Mouse (Mus musculus): Measurements from ENCODE around the gene Fabp1. TPM values are rescaled to one million over a fixed set of nuclear protein-coding genes. Genes with fewer than 3 reads are reported as not detected.

Gene Fabp1
- total RNA-seq, 1 experiment from 2014 or later = not detected

DNA sequence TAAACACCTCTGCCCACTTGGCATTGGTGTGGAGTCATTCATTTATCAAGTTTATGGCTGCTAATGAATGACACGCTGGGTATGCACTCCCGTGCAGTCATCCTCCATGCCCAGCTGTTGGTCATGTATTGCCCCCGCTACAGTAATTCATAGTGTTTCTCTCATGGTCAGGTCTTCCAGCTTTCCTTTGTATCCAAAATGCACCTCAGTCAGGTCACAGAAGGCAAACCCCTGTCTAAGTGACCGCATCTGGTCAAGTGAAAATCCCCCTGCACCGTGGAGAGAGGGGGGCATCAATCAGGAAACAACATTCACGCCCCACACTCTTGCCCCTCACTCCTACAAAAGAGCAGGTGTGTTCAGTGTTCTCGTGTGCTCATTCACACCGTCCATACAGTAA lies 4.5 kb downstream of the Fabp1 start:
- ATAC-seq (ENCODE audit: extremely low read depth, insufficient number of reproducible peaks, low FRiP score, poor library complexity, severe bottlenecking) = no peak

DNA sequence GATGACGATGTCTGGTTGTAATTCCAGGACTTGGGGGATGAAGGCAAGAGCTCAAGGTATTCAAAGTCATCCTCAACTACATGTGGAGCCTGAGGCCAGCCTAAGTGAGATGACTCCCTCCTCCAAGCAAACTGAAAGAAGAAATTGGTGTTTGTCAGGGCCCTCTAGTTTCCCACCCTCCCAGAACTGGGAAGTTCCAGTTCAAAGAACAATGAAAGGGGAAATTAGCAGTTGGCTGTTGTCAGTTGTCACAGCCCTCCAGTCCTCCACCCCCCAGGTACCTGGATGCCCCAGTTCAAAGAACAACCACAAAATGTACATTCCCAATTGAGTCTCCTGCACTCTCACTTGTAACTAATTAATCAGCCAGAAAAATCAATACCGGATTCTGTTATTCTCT lies 9.1 kb downstream of the Fabp1 start:
- no peak for ATAC-seq (ENCODE audit: extremely low read depth, insufficient number of reproducible peaks, low FRiP score, poor library complexity, severe bottlenecking)

DNA sequence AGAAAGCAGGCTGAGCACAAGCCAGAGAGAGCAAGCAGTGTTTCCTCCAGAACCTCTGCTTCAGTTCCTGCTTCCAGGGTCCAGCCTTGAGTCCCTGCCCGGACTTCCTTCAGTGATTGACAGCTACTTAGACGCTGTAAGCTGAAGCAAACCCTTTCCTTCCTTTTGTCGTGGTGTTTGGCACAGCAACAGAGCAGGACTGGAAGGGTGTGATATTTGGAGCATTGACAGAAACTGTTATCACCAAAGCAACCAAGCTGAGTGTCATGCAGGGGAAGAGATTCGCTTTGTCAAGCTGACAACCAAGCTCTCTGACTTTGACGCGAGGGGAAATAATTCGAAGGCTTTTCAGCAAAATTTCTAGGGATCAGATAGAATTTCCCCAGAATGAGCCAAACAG lies 12.3 kb downstream of the Fabp1 start:
- no peak for ATAC-seq (ENCODE audit: extremely low read depth, insufficient number of reproducible peaks, low FRiP score, poor library complexity, severe bottlenecking)

DNA sequence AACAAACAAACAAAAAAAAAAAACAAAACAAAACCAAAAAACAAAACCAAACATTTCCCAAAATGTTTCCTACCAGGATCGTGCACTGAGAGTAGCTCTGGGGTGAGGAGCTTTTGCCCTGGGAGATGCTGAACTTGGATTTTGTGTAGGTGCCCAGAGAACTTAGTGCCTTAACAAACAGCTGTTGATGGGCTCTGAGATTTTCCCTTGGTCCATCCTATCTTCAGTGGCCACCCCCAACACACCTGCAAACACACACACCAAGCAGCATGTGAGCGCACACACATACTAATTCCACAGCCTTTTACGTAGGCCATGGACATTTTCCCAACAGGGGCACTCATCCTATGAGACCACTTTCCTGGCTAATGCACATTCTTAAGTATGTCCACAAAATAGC lies 12.8 kb downstream of the Fabp1 start:
- ATAC-seq (ENCODE audit: extremely low read depth, insufficient number of reproducible peaks, low FRiP score, poor library complexity, severe bottlenecking) = no peak

DNA sequence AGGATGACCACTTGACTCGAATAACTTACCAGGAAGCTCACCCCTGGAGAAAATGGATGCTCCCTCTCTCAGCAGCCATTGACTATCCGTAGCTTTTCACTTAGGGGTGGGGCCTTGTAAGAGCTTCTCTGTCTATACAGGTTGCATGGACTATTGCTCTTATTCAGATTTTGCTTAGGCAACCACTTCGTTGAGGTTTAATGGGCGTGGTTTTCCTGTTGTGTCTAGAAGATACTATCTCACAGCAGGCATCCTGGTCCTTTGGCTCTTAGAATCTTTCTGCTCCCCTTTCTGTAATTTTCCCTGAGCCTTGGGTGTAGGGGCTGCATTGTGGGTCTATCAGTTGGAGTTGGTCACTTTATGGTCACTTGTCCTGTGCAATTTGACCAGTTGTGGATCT lies 21.9 kb downstream of the Fabp1 start:
- no peak for ATAC-seq (ENCODE audit: extremely low read depth, insufficient number of reproducible peaks, low FRiP score, poor library complexity, severe bottlenecking)

DNA sequence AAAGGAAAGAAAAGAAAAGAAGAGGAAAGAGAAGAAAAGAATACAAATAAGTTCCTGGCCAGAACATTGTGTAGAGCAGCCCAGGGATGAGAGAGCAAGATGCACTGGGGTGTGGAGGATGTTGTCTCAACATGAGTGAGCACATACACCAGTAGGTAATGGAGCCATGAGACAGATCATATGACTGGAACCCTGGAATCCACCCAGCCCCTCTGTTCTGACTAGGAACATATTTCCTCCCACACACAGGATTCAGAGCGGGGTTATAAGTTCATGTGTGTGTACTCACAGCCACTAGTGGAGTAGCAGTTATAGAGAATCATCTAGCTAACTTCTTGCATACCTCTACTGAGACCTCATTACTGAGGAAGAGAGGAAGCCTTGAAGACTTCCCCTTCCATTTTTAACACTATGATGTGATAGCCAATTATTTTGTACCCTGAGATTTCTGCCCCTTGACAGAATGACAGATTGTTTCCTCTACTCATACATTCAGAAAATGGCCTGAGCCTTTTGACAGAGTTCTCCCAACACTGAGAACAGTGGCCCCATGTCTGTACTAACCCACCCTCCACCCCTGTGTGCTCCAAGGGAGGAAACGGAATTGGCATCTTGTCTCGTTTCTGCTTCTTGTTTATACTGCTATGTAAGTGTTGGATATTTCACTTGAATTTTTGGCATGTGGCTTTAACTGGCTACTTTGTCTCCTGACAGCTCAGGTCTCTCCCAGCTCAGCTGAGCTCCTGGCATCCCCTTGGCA lies 24.7 kb downstream of the Fabp1 start:
- ATAC-seq (ENCODE audit: extremely low read depth, insufficient number of reproducible peaks, low FRiP score, poor library complexity, severe bottlenecking) = no peak

DNA sequence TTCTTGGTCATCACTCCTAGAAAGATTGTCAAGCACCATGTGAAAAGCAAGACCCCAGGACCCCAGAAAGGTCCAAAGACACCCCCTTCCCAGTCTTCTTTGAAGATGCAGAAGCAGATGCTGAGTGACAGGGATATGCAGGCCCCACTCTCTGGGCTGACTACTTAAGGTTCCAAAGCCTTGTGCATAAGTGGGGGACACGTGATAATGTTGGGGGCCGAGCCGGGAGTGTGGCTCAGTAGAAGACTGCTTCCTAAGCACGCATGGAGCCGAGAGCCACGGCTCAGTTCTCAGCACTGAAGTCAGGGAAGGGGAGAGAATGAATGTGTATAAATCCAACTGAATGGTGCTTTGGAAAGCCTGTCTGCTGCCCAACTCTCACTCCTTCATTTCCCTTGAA lies 26.9 kb downstream of the Fabp1 start:
- no peak for ATAC-seq (ENCODE audit: extremely low read depth, insufficient number of reproducible peaks, low FRiP score, poor library complexity, severe bottlenecking)

DNA sequence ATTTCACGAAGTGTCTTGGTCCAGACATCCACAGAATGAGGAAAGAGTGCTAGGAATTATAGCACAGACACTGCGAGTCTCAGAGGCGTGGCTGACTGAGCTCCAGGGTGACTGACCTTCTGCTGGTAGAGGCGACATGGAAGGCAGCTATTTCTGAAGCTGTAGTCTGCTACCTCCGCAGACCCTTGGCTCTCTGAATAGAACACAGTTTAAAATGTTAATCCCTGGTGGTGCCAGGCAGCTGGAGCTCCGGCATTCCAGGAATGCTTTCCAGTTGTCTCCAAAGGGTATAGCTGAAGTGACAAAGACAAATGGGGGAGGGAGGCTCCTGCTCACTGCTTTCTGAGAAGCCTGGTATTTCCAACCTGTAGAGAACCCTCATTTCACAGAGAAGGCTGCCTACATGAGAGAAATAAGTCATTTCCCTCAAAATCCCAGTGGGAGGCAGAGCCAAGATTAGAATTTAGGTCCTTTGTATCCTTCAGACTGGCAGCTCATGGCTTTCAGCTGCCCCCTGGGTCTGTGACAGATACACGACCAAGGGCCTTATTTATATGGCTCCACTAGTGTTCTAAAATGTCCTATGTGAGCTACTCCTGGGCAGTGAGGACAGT lies 27.6 kb downstream of the Fabp1 start:
- ATAC-seq (ENCODE audit: extremely low read depth, insufficient number of reproducible peaks, low FRiP score, poor library complexity, severe bottlenecking) = no peak

DNA sequence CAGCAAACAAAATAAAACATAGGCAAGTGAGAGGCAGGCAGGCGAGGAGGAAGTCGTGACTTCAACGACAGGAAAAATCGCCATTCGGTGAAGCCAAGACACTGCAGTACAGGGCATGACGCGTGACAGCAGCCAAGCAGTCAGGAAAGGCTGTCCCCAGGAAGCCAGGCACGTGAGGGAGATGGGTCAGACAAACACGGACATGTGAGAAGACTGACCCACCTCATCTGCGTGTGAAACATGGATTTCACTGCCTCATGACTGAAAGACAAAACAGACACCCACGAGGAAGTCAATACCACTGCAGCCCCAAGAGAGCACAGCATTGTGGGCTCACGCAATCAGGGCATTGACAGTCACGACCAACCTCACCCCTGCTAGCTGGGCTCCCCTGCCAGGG lies 35.5 kb downstream of the Fabp1 start:
- ATAC-seq (ENCODE audit: extremely low read depth, insufficient number of reproducible peaks, low FRiP score, poor library complexity, severe bottlenecking) = no peak

DNA sequence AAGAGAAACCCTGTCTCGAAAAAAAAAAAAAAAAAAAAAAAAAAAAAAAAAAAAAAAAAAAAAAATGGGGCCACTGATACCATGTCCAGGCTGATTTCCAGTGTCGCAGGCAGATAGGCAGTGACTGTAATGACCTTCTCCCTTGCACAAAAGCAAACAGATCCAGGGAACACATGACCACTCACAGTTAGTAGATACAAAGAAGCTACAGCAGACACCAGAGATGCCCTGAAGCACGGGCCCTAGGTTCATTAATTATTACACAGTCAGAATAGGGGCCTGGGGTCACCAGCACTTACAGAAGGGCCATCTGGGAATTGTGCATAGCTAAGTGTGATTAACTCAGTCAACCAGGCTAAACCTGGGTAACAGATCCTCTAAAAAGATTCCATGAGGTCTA lies 36.3 kb downstream of the Fabp1 start:
- no peak for ATAC-seq (ENCODE audit: extremely low read depth, insufficient number of reproducible peaks, low FRiP score, poor library complexity, severe bottlenecking)

DNA sequence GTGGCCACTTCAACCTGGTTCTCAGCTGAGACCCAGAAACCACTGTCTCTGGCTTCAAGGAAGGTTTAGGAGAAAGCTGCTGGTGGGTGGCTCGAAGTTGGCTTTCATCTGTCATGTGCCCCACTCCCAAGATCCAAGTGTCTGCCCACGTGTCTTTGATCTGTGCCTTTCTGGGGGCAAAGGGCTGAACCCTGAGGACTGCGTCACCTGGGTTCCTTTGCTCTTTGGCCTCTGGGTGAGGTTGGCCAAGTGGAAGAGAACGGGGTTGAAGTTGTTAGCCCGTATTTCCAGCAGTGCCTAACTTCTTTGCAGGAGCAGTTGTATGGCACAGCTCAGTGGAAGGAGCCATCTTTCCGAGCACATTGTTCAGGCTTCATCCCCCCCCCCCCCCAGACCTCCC lies 36.9 kb downstream of the Fabp1 start:
- ATAC-seq (ENCODE audit: extremely low read depth, insufficient number of reproducible peaks, low FRiP score, poor library complexity, severe bottlenecking) = no peak

DNA sequence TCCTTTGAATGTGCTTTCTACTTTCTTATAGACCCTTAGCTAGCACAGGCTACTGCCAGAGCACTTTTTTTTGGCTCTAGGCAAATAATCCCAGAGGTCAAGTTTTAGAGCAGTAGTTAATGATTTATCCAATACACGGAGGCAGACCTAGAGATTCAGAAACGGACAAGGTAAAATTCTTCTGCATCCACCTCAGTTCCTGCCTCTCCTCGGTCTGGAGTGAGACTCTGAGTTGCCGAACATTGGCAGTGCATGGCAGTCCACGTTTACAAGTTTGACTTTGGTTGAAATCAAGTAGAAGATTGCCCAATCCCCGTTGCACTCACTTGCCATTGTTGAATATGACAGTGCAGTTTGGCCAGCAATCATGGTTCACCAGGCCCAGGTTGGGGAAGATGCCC lies 37.4 kb downstream of the Fabp1 start:
- no peak for ATAC-seq (ENCODE audit: extremely low read depth, insufficient number of reproducible peaks, low FRiP score, poor library complexity, severe bottlenecking)

DNA sequence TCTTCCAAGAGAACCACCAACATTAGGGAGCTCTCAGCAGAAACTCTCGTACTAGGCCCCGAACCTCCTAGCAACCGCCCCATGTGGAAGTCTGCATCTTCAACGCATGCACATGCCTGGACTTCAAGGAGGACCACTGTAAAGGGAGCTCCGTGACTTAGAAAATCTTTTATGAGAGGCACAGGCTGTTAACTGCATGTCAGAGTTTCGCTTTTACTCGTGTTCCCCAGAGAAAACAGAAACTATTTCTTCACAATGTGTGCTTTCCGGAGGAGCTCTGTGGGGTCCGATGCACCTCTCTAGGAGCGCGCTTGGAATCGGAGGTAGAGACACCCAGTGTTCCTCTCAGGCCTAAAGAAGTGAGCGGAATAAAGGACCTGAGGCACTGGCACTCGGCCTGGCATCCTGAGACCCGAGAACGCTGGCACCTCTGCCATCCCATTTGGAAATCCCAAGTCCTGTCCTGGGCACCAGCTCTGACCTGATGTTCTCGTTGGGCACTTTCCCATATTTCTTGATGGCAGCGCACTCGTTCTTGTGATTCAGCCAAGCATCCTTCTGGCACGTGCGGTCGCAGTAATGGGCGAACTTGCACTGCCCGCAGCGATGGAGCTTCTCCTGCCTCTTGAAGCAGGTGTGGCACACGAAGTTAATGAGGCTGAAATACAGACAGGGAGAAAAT lies 39.6 kb downstream of the Fabp1 start:
- ATAC-seq (ENCODE audit: extremely low read depth, insufficient number of reproducible peaks, low FRiP score, poor library complexity, severe bottlenecking) = no peak

DNA sequence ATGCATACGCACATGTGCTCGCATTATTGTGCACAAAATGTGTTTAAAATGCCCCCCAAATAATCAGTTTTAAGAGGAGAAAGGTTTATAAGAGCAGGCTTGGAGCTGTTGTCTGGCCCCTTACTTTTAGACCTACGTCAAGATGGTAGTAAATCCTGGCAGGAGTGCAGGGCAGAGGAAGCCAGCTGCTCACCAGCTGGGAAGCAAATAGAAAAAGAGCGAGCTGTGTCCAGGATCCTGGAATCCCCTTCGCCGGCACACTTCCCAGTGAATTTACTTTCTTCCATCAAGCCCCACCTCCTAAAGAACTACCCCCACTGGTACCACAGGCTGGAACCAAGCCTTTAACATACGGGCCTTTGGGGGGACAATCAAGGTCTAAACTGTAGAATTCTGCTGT lies 41.2 kb downstream of the Fabp1 start:
- ATAC-seq (ENCODE audit: extremely low read depth, insufficient number of reproducible peaks, low FRiP score, poor library complexity, severe bottlenecking) = no peak

DNA sequence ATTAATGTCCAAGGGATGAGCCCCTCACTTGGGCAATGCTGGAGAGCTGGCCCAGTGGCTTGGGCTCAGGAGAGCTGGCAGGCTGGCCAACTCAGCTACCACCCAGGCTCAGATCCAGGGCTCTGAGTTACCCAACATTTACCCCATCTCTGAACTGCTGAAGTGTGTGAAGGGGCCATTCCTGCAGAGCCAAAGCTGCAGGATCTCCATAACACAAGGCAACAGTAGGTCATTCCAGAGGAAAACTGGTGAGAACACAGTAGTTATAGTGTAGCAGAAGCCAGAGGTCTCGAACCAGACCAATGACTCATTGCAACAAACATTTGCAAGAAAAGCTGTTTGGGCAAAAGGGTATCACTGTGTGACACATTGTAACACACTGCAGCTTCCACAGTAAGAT lies 43.2 kb downstream of the Fabp1 start:
- ATAC-seq (ENCODE audit: extremely low read depth, insufficient number of reproducible peaks, low FRiP score, poor library complexity, severe bottlenecking) = no peak

DNA sequence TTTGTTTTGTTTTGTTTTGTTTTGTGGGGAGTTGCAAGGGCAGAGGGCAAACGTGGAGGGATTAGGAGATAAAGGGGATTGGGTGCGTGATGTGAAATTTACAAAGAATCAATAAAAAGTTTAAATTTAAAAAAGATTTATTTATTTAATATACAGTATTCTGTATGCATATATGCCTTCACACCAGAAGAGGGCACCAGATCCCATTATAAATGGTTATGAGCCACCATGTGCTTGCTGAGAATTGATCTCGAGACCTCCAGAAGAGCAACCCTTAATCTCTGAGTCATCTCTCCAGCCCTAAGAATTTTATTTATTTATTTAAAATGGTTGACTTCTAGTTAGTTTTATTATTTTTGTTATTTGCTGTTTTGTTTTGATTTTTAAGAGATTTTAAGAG lies 43.6 kb downstream of the Fabp1 start:
- ATAC-seq (ENCODE audit: extremely low read depth, insufficient number of reproducible peaks, low FRiP score, poor library complexity, severe bottlenecking) = no peak

DNA sequence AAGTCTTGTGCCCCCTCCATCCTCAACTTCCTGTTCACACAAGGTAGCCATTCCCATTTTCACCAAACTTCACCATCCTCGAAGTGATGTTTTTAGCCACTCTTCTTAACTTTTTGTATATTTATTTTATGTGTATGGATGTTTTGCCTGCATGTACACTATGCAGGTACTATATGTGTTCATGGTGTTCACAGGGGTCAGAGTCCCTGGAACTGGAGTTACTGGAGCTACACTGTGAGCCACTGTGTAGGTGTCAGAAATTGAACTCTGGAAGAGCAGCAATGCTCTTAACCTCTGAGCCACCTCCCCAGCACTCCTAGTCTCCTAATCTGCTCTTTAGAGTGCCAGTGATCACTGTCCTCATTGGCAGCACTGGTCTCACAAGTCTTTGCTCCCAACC lies 48.8 kb downstream of the Fabp1 start:
- no peak for ATAC-seq (ENCODE audit: extremely low read depth, insufficient number of reproducible peaks, low FRiP score, poor library complexity, severe bottlenecking)

DNA sequence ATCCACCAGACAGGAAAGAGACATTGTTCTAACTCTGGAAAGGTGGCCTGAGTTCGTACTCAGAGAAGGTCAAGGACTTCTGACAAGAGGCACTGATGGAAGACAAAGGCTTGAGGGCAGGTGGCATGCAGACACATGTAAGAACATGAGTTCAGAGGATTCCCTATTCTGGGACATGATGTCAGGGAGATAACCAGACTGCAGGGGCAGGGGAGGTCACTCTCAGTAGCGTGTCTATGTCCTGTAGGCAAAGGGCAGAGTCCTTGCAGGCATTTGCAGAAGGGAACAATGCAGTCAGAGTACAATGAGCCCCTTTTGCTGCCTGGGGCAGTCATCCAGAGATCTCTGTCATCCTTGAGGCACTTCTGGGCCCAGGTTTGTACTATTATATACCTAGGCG lies 50.0 kb downstream of the Fabp1 start:
- no peak for ATAC-seq (ENCODE audit: extremely low read depth, insufficient number of reproducible peaks, low FRiP score, poor library complexity, severe bottlenecking)

DNA sequence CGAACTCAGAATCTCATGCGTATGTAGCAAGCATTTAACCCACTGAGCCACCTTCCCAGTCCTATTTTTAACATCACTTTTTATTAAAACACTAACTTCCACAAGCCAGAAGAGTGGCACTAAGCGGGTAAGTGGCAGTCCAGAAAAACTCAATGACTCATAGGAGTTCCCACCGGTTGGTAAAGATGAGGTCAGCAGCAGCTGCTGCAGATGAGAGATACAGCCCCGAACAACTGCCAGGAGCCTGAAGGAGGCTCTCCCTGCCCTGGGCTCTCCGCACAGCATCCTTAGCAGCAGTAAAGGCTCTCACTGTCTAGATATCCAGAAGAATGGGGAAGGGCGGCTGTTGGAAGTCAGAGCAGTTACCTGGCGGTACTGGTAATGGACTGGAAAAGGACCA lies 51.3 kb downstream of the Fabp1 start:
- no peak for ATAC-seq (ENCODE audit: extremely low read depth, insufficient number of reproducible peaks, low FRiP score, poor library complexity, severe bottlenecking)

DNA sequence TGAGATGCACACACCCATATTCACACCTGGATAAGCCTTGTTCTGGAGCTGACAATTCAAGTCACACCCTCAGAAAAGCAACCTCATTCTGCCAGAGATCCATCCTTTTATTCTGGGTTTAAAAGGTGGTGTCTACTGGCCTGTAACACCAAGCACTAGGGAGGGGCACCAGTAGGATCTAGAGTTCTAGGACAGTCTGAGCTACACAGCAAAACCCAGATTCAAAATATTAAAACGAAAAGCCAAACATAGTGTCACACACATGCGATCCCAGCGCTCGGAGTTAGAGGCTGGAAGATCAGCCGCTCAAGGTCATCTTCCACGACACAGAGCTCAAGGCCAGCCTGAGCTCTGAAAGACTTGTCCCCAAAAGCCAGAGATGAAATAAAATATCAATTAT lies 54.8 kb downstream of the Fabp1 start:
- no peak for ATAC-seq (ENCODE audit: extremely low read depth, insufficient number of reproducible peaks, low FRiP score, poor library complexity, severe bottlenecking)

All from neutrophil, adult 5-6 weeks (primary cell).